Comparison of ENCODE assay signal across 11 mouse cellular contexts in the genomic region with DNA sequence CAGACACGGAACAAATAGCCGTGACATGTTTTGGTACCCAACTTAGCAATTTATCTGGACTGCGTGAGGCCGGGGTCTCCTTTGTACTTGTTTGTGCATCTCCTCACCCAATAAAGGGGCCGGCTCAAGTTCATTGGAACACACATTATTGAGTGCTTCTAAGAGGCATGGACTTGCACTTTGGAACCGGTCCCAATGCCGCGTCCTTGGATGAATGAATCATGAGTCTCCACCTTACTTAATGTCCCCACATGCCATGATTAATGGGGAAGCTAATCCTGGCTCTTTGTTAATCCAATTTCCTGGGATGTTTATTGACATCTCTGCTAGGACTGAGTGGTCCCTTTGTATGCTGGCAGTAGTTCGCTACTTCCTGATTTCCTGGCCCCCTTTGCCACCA.
DNase-seq lines count a peak whose midpoint lies in the region; ATAC-seq lines count a peak whose summit lies in the region.
"Had no signal": no experiment of that assay in that cellular context is flagged by ENCODE, and none has a peak within 500 bp of the region (broad histone marks: within the 10 kb centered on the region; RNA-seq: fewer than 3 reads in every experiment).

No protein-coding gene starts in this region.

- no peak for ATAC-seq in hindbrain, embryonic 11.5 days (ENCODE audit: low FRiP score)
- peak; percentile 57; the same call in 1 of the 2 replicates for ATAC-seq in forebrain, embryonic 14.5 days
- peak; percentile 50 for ATAC-seq in neural tube, embryonic 14.5 days (ENCODE audit: low read depth)

- no peak overlapping the region for H3K9ac ChIP-seq in hindbrain, embryonic 11.5 days (ENCODE audit: low read depth, low read length)
- H3K9ac ChIP-seq in forebrain, embryonic 14.5 days (ENCODE audit: low read length), result no peak overlapping the region
- H3K9ac ChIP-seq in neural tube, embryonic 14.5 days (replicated peaks; ENCODE audit: low read depth, low read length), result no peak overlapping the region
- H3K9ac ChIP-seq: kidney, embryonic 15.5 days had no signal

- no peaks in the 10 kb centered on the region for H3K27me3 ChIP-seq in hindbrain, embryonic 11.5 days (ENCODE audit: control insufficient read depth, insufficient read depth, low read length)
- no peaks in the 10 kb centered on the region for H3K27me3 ChIP-seq in hindbrain, embryonic 10.5 days (ENCODE audit: insufficient read depth, poor library complexity, severe bottlenecking)
- H3K27me3 ChIP-seq in forebrain, embryonic 14.5 days (replicated peaks; ENCODE audit: control insufficient read depth, insufficient read depth, low read length), result no peaks in the 10 kb centered on the region
- no peaks in the 10 kb centered on the region for H3K27me3 ChIP-seq in neural tube, embryonic 14.5 days (ENCODE audit: control insufficient read depth, insufficient read depth, low read length)
- no peaks in the 10 kb centered on the region for H3K27me3 ChIP-seq in heart, embryonic 10.5 days (ENCODE audit: insufficient read depth, poor library complexity, severe bottlenecking)
- H3K27me3 ChIP-seq: kidney, embryonic 15.5 days had no signal

- no peak overlapping the region for H3K4me2 ChIP-seq in hindbrain, embryonic 11.5 days (replicated peaks; ENCODE audit: low read depth, low read length)
- no peak overlapping the region for H3K4me2 ChIP-seq in forebrain, embryonic 14.5 days (ENCODE audit: low read length)
- no peak overlapping the region for H3K4me2 ChIP-seq in neural tube, embryonic 14.5 days (ENCODE audit: low read depth, low read length)
- H3K4me2 ChIP-seq: kidney, embryonic 15.5 days had no signal

- H3K27ac ChIP-seq in hindbrain, embryonic 11.5 days (ENCODE audit: low read depth, low read length), result no peak overlapping the region
- H3K27ac ChIP-seq in hindbrain, embryonic 10.5 days, result no peak overlapping the region
- no peak overlapping the region for H3K27ac ChIP-seq in forebrain, embryonic 14.5 days (ENCODE audit: low read depth, low read length)
- H3K27ac ChIP-seq in neural tube, embryonic 14.5 days (ENCODE audit: low read depth, low read length), result no peak overlapping the region
- H3K27ac ChIP-seq in heart, embryonic 10.5 days, result no peak overlapping the region
- H3K27ac ChIP-seq: kidney, embryonic 15.5 days had no signal

- peak; percentile 9 for DNase-seq in hindbrain, embryonic 11.5 days (ENCODE audit: low spot score)
- DNase-seq in hindbrain, embryonic 10.5 days (ENCODE audit: low spot score), result no peak
- peak; percentile 93 to 97 for DNase-seq in adrenal gland, adult (ENCODE audit: inconsistent age in 2 of 2, low spot score in 1 of 2)
- DNase-seq in forebrain, embryonic 14.5 days (ENCODE audit: low spot score), result peak; percentile 62
- no peak for DNase-seq in heart, embryonic 10.5 days (ENCODE audit: low spot score)
- DNase-seq in lung, postnatal 25 days (ENCODE audit: low spot score), result no peak
- no peak for DNase-seq in layer of hippocampus, adult 11-12 months (ENCODE audit: low spot score)
- DNase-seq: B cell, adult 2 months; lung, adult 2 months had no signal

- no peak overlapping the region for H3K4me3 ChIP-seq in hindbrain, embryonic 11.5 days (ENCODE audit: low read depth, low read length)
- no peak overlapping the region for H3K4me3 ChIP-seq in hindbrain, embryonic 10.5 days
- H3K4me3 ChIP-seq in forebrain, embryonic 14.5 days (ENCODE audit: low read depth, low read length), result no peak overlapping the region
- no peak overlapping the region for H3K4me3 ChIP-seq in neural tube, embryonic 14.5 days (ENCODE audit: low read depth, low read length)
- no peak overlapping the region for H3K4me3 ChIP-seq in heart, embryonic 10.5 days
- H3K4me3 ChIP-seq: kidney, embryonic 15.5 days had no signal

- H3K4me1 ChIP-seq in hindbrain, embryonic 11.5 days (replicated peaks; ENCODE audit: control insufficient read depth, insufficient read depth, low read length), result no peaks in the 10 kb centered on the region; the same call in 1 of the 2 replicates
- H3K4me1 ChIP-seq in hindbrain, embryonic 10.5 days (replicated peaks), result peaks cover 6% of the 10 kb centered on the region; the same call in 1 of the 2 replicates
- no peaks in the 10 kb centered on the region; the same call in 1 of the 2 replicates for H3K4me1 ChIP-seq in forebrain, embryonic 14.5 days (ENCODE audit: control insufficient read depth, insufficient read depth, low read length)
- no peaks in the 10 kb centered on the region for H3K4me1 ChIP-seq in neural tube, embryonic 14.5 days (ENCODE audit: control insufficient read depth, insufficient read depth, low read length)
- no peaks in the 10 kb centered on the region for H3K4me1 ChIP-seq in heart, embryonic 10.5 days

- H3K9me3 ChIP-seq in hindbrain, embryonic 11.5 days (ENCODE audit: control insufficient read depth, low read length), result no peaks in the 10 kb centered on the region
- H3K9me3 ChIP-seq in hindbrain, embryonic 10.5 days, result peaks cover 4% of the 10 kb centered on the region; the same call in 1 of the 2 replicates
- no peaks in the 10 kb centered on the region; the same call in 1 of the 2 replicates for H3K9me3 ChIP-seq in forebrain, embryonic 14.5 days (replicated peaks; ENCODE audit: control insufficient read depth, low read length)
- peaks cover 2% of the 10 kb centered on the region; the same call in 1 of the 2 replicates for H3K9me3 ChIP-seq in neural tube, embryonic 14.5 days (ENCODE audit: control insufficient read depth, low read length)
- no peaks in the 10 kb centered on the region for H3K9me3 ChIP-seq in heart, embryonic 10.5 days
- H3K9me3 ChIP-seq: kidney, embryonic 15.5 days had no signal

- no peaks in the 10 kb centered on the region for H3K36me3 ChIP-seq in hindbrain, embryonic 11.5 days (ENCODE audit: control insufficient read depth, insufficient read depth, low read length)
- H3K36me3 ChIP-seq in hindbrain, embryonic 10.5 days, result no peaks in the 10 kb centered on the region
- H3K36me3 ChIP-seq in forebrain, embryonic 14.5 days (ENCODE audit: control insufficient read depth, insufficient read depth, low read length), result no peaks in the 10 kb centered on the region
- H3K36me3 ChIP-seq in neural tube, embryonic 14.5 days (ENCODE audit: control insufficient read depth, insufficient read depth, low read length), result no peaks in the 10 kb centered on the region
- no peaks in the 10 kb centered on the region for H3K36me3 ChIP-seq in heart, embryonic 10.5 days
- H3K36me3 ChIP-seq: kidney, embryonic 15.5 days had no signal

- WGBS in hindbrain, embryonic 11.5 days, result 74% methylated on average over 9 of the region's 9 CpGs
- 87% methylated on average over 9 of the region's 9 CpGs for WGBS in hindbrain, embryonic 10.5 days
- 14% methylated on average over 9 of the region's 9 CpGs for WGBS in forebrain, embryonic 14.5 days
- WGBS in neural tube, embryonic 14.5 days, result 36% methylated on average over 9 of the region's 9 CpGs
- WGBS in heart, embryonic 10.5 days, result 86% methylated on average over 9 of the region's 9 CpGs

Comparison
In these comparisons a context has a peak if more than half of its experiments do, and no peak if none do; other contexts are left out.
1. DNase-seq: peak in hindbrain, embryonic 11.5 days (single experiment), adrenal gland, adult (2 of 2) and forebrain, embryonic 14.5 days (single experiment); none in hindbrain, embryonic 10.5 days (single experiment), heart, embryonic 10.5 days (single experiment), lung, postnatal 25 days (single experiment) and layer of hippocampus, adult 11-12 months (single experiment).